Mouse (Mus musculus) gastrocnemius, adult 2 months (tissue): Measurements from ENCODE around the gene Rnf133. TPM values are rescaled to one million over a fixed set of nuclear protein-coding genes. Genes with fewer than 3 reads are reported as not detected.
A peak's percentile ranks its signal among the peaks of the same experiment; 100 is the strongest.

Source experiments
- DNase-seq: peaks from one replicate; pipeline ENCODE4 v3.0.0; 2022
- H3K27ac ChIP-seq: fragments of 200-600 bp; 2 replicates; pipeline ENCODE4 v1.8.1; 2022; ENCODE audit warnings: mild to moderate bottlenecking
- H3K4me3 ChIP-seq: fragments of 200-600 bp; 2 replicates; pipeline ENCODE4 v1.8.1; 2022; ENCODE audit warnings: mild to moderate bottlenecking, moderate library complexity
- CTCF ChIP-seq: fragments of 200-600 bp; IDR thresholded peaks from 2 replicates; pipeline ENCODE4 v1.8.1; 2022; ENCODE audit warnings: antibody characterized with exemption, mild to moderate bottlenecking, moderate library complexity
- intact Hi-C: fragments of 180-260 bp; cut with DNase I; formaldehyde crosslinking; loops from one replicate; pipeline ENCODE4 v1.15.1; 2025
- long read RNA-seq, 2 experiments: library from polyadenylated mRNA; stranded (forward); transcript quantifications; one replicate each; pipeline ENCODE4 v2.0.0; 2021
- total RNA-seq, 2 experiments: library from RNA; stranded (reverse); gene quantifications; 2 replicates each; pipeline ENCODE4 v1.2.3; 2021

Gene Rnf133
- total RNA-seq, result not detected
- long read RNA-seq, experiment 1, result 0 reads
- long read RNA-seq, experiment 2, result 0 reads

DNA sequence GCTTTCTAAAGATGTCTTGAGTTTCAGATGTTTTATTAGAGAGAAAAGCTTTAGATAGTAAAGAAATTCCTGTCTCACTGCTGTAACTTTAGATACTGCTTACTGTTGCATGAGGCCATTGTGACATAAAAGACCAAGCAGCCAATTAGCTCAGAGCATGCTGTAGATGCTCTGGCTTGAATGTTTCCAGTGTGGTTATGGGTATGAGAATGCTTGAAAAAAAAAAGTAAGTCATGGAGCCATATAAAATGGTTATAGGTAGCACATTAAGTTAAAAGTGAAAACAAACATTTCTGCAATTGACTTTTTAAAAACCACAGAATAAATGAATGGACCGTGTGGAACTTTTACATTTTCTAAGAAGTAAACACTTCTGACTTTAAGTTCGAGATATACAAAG, at the start of gene Rnf133:
Gene Rnf133, minus strand, starts transcription at position 101 of the 400 bp plus-strand sequence.
- DNase-seq, result no peak
- intact Hi-C loops, result no loop called here
- H3K4me3 ChIP-seq, result no peak within 1 kb of the TSS
- no peak for TF ChIP-seq CTCF
- H3K27ac ChIP-seq, result no peak within 1 kb of the TSS

DNA sequence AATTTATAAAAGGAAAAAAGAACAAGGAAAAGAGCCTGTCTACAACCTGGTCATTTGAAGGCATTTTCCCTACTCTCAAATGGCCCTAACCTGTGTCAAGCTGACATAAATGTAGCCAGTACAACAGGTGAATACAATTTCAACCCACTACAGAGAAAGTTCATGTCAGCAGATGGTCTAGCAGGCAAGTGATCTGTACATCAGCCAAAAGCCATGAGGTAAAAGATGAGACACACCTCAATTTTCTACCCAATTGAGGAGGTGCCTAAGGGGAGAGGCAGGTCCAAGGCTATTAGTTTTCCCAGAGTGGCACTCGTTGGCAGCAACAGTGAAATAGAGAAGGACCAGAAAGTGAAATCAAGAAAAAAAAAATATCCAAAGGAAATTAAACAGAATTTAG, 28.1 kb upstream of the Rnf133 start:
- DNase-seq, result no peak
- H3K4me3 ChIP-seq, result no peak overlapping the region
- no peak overlapping the region for H3K27ac ChIP-seq
- intact Hi-C loops, result no loop called here
- no peak for TF ChIP-seq CTCF

DNA sequence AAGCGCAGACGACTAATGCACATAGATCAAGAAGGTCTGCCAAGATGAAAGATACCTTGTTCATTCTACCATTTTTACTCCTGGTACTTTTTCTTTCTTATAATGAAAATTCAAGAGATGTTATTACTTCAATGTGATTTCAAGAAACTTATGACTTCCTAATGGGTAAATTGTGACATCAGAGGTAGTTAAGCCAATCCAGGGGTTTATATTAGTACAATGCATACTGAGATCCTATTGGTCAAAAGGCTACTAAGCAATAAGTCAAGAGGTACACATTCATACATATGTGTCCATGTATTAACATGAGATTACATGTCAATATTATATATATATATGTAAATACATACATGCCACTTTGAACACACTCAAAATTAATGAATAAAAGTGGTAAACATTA, 4.9 kb upstream of the Rnf133 start, which contains the start of gene Rnf148:
Gene Rnf148, minus strand, starts transcription at position 101 of the 400 bp plus-strand sequence.
- no peak within 1 kb of the TSS for H3K27ac ChIP-seq
- intact Hi-C loops, result no loop called here
- H3K4me3 ChIP-seq, result no peak within 1 kb of the TSS
- DNase-seq, result no peak
- TF ChIP-seq CTCF, result no peak

DNA sequence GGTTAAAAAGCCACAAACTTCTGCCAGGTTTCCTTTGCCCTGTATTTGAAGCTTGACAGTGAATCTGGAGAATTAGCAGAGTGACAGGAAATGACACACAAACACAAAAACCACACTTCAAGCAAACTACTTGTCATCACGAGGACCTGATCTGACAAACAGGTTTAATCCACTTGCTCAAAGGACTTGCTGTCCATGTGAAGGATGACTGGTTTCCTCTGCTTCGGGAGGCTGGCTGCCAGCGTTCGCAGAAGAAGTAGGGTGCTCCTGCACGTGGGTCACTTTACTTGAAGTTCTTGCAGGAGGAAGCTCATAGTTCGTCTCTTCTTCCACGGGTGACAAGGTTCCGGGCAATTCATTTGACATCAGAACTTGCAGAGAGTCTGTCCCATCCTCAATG, 1.4 kb downstream of the Rnf133 start:
- intact Hi-C loops, result no loop called here
- no peak for TF ChIP-seq CTCF
- Histone ChIP-seq H3K4me3 (no peak overlapping the region), H3K27ac (no peak overlapping the region)
- DNase-seq, result no peak

DNA sequence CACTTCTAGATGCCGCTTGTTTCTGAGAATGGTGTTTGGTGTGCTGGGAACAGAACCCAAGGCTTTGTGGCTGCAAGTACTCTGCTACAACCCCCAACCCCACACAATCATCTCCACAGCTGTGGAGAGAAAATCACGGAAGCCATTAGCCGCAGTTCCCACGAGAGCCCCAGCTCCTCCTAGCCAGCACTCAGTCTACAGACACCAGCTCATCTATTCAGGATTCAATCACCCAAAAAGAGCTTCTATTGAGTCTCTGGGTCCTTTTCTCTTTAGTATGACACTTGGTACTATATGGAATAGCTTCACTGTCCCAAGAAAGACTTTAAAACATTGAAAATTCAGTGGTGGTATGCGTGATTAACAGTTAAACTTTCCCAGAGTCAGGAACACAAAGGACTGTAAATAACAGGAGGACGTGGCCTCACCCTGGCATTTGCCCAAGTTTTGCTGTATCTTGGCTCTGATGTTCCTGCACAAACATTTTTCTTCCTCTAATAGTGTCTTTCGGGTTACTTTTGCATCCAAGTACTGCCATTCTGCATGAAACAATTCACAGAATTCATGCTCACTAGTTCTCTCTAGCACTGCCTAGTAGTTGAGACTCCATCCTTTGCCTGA, 2.4 kb downstream of the Rnf133 start:
- H3K4me3 ChIP-seq, result no peak overlapping the region
- TF ChIP-seq CTCF, result no peak
- no peak overlapping the region for H3K27ac ChIP-seq
- intact Hi-C loops, result no loop called here
- DNase-seq, result no peak

DNA sequence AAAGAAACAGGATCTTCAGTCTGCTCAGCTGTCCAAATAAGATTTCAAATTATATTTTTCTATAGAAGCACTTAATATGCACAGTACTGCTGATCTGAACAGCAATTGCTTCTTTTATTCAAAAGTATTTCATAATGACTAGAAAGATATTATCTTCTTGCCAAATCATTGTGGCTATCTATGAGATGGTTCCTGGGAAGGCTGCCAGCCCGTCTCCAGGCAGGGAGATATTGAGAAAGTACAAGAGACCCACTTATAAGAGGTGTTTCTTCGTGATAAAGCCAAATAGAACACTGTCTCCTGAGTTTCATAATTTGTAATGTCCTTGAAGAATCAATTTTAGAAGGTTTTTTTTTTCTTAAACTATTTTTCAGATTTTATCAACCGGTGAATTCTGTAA, 13.0 kb downstream of the Rnf133 start:
- intact Hi-C loops, result no loop called here
- peak; percentile 18 for DNase-seq
- no peak overlapping the region for H3K4me3 ChIP-seq
- no peak for TF ChIP-seq CTCF
- no peak overlapping the region for H3K27ac ChIP-seq

DNA sequence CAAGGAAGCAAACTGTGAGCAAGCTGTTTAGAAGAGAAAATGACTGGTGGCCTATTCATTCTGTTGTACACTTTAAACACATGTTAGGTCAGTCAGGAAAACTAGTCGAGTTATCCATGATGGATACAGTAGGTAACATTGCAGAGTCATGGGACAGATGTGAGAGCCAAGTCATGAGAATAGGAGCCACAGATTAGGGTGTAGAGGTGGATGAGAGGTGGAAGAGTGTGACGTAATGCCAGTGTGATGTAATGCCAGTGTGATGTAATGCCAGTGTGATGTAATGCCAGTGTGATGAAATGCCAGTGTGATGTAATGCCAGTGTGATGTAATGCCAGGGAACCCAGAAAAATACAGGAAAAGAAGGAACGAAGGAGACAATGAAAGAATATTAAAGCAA, 14.9 kb downstream of the Rnf133 start:
- intact Hi-C loops, result no loop called here
- no peak for DNase-seq
- no peak overlapping the region for H3K4me3 ChIP-seq
- H3K27ac ChIP-seq, result no peak overlapping the region
- no peak for TF ChIP-seq CTCF

DNA sequence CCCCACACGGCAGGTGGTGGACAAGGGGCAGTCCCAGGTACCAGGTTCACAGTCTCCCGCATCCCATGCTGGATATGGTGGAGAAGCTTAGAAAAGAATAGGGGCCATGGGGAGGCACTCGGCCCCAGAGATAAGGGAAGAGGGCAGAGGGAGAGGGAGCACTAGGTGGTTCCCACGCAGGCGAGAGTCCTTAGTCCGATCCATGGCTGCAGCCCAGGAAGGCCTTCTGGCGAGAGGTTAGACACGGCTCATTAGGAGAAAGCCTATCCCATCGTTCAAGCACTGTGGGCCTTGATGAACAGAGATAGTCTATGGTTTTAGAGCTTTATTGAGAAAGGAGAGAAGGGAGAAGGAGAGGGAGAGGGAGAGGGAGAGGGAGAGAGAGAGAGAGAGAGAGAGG, 16.1 kb downstream of the Rnf133 start:
- no peak overlapping the region for H3K27ac ChIP-seq
- no peak for DNase-seq
- intact Hi-C loops, result no loop called here
- no peak for TF ChIP-seq CTCF
- H3K4me3 ChIP-seq, result no peak overlapping the region

DNA sequence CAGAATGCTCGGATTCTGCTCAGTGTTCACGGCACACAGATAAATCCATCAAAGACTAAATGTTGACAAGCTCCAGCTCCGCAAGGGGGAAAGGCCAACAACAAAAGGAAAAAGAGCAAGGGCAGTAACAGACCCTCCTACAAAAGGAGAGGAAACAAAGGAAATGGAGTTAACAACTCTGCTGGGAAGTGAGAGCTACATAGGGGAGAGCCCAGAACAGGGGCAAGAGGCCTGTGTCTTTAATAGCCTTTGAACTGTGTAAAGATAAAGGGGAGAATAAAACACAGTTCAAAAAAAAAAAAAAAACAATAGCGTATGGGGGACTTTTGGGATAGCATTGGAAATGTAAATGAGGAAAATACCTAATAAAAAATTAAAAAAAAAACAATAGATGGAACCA, 19.6 kb downstream of the Rnf133 start:
- DNase-seq, result no peak
- H3K4me3 ChIP-seq, result no peak overlapping the region
- TF ChIP-seq CTCF, result no peak
- no peak overlapping the region for H3K27ac ChIP-seq
- intact Hi-C loops, result no loop called here

Other genes with a start within 250 kb of the Rnf133 start
- not detected for gene Rnf148, start 4.8 kb upstream of the Rnf133 start, total RNA-seq
- under 1 TPM; 0.15 to 0.22 TPM for gene Cadps2, start 189.1 kb upstream of the Rnf133 start, total RNA-seq